Mouse (Mus musculus): ENCODE results near the gene Nhs.

The Nhs gene

GRCm38 (mm10) chrX:162159637-162160611, at the start of gene Nhs:
TSS of gene Nhs (minus strand) at chrX:162159730.
- DNase-seq, result peak; percentile 93

- DNase-seq, result no peak
Measured at GRCm38 (mm10) chrX:162206350-162206884, 46.9 kb upstream of the Nhs start.

- DNase-seq, result peak; percentile 58
Measured at GRCm38 (mm10) chrX:162158743-162159636, 540 bp downstream of the Nhs start.

- DNase-seq, result peak; percentile 37
Measured at GRCm38 (mm10) chrX:162158142-162158541, 1.4 kb downstream of the Nhs start.

GRCm38 (mm10) chrX:162137807-162138206, 21.7 kb downstream of the Nhs start:
- no peak for DNase-seq

GRCm38 (mm10) chrX:162113257-162113656, 46.3 kb downstream of the Nhs start:
- peak; percentile 53 for DNase-seq

- no peak for DNase-seq
Measured at GRCm38 (mm10) chrX:162102802-162103434, 56.6 kb downstream of the Nhs start.

GRCm38 (mm10) chrX:162098364-162098763, 61.2 kb downstream of the Nhs start:
- no peak for DNase-seq

GRCm38 (mm10) chrX:162087291-162087690, 72.2 kb downstream of the Nhs start:
- peak; percentile 88 for DNase-seq

GRCm38 (mm10) chrX:162085897-162086200, 73.7 kb downstream of the Nhs start:
- DNase-seq, result no peak

GRCm38 (mm10) chrX:162085062-162085896, 74.3 kb downstream of the Nhs start:
- no peak for DNase-seq

GRCm38 (mm10) chrX:162063164-162063563, 96.4 kb downstream of the Nhs start:
- DNase-seq, result no peak

GRCm38 (mm10) chrX:162055635-162056034, 103.9 kb downstream of the Nhs start:
- DNase-seq, result no peak

GRCm38 (mm10) chrX:162053566-162053965, 106.0 kb downstream of the Nhs start:
- no peak for DNase-seq

GRCm38 (mm10) chrX:162052534-162052933, 107.0 kb downstream of the Nhs start:
- no peak for DNase-seq

GRCm38 (mm10) chrX:162049616-162050015, 109.9 kb downstream of the Nhs start:
- no peak for DNase-seq

- DNase-seq, result no peak
Measured at GRCm38 (mm10) chrX:162045527-162045926, 114.0 kb downstream of the Nhs start.

GRCm38 (mm10) chrX:162044109-162044508, 115.4 kb downstream of the Nhs start:
- peak; percentile 53 for DNase-seq

- peak; percentile 63 for DNase-seq
Measured at GRCm38 (mm10) chrX:162025210-162025953, 134.1 kb downstream of the Nhs start.

GRCm38 (mm10) chrX:162021724-162022123, 137.8 kb downstream of the Nhs start:
- DNase-seq, result no peak

GRCm38 (mm10) chrX:162020039-162020566, 139.4 kb downstream of the Nhs start:
- no peak for DNase-seq
